Mouse (Mus musculus): ENCODE results near the gene Fibcd1. TPM values are rescaled to one million over a fixed set of nuclear protein-coding genes. Genes with fewer than 3 reads are reported as not detected.

Fibcd1 gene
- polyA plus RNA-seq, 1 experiment = 0.06 TPM

GRCm38 (mm10) chr2:31822524-31823371 lies 23.1 kb downstream of the Fibcd1 start:
- Histone ChIP-seq H3K4me1 (ENCODE audit: control insufficient read depth, insufficient read depth, low read length) (peaks cover 7% of the 10 kb centered on the region), H3K4me3 (replicated peaks; ENCODE audit: extremely low read depth, low read depth, low read length) (no peak overlapping the region)
- TF ChIP-seq POLR2A (IDR thresholded peaks at IDR 0.05; ENCODE audit: borderline replicate concordance, extremely low read depth, low read depth, low read length) (no peak), CTCF (IDR thresholded peaks at IDR 0.05; ENCODE audit: insufficient read depth, low read length) (no peak)
- 19% methylated on average over 39 of the region's 39 CpGs for WGBS
- DNase-seq = no peak

- 12% methylated on average over 5 of the region's 5 CpGs for WGBS
- DNase-seq = peak; percentile 35
- TF ChIP-seq POLR2A (IDR thresholded peaks at IDR 0.05; ENCODE audit: borderline replicate concordance, extremely low read depth, low read depth, low read length) (no peak), CTCF (IDR thresholded peaks at IDR 0.05; ENCODE audit: insufficient read depth, low read length) (peak; percentile 56)
- Histone ChIP-seq H3K4me3 (replicated peaks; ENCODE audit: extremely low read depth, low read depth, low read length) (no peak overlapping the region), H3K4me1 (ENCODE audit: control insufficient read depth, insufficient read depth, low read length) (no peaks in the 10 kb centered on the region)
Measured at GRCm38 (mm10) chr2:31815367-31815766, 30.4 kb downstream of the Fibcd1 start.

GRCm38 (mm10) chr2:31814699-31815098 lies 31.1 kb downstream of the Fibcd1 start:
- Histone ChIP-seq H3K4me3 (replicated peaks; ENCODE audit: extremely low read depth, low read depth, low read length) (no peak overlapping the region), H3K4me1 (ENCODE audit: control insufficient read depth, insufficient read depth, low read length) (no peaks in the 10 kb centered on the region)
- 52% methylated on average over 7 of the region's 7 CpGs for WGBS
- no peak for DNase-seq
- TF ChIP-seq POLR2A (IDR thresholded peaks at IDR 0.05; ENCODE audit: borderline replicate concordance, extremely low read depth, low read depth, low read length) (no peak), CTCF (IDR thresholded peaks at IDR 0.05; ENCODE audit: insufficient read depth, low read length) (no peak)

- 90% methylated on average over 4 of the region's 4 CpGs for WGBS
- no peak for DNase-seq
- Histone ChIP-seq H3K4me3 (replicated peaks; ENCODE audit: extremely low read depth, low read depth, low read length) (no peak overlapping the region), H3K4me1 (ENCODE audit: control insufficient read depth, insufficient read depth, low read length) (no peaks in the 10 kb centered on the region)
- TF ChIP-seq CTCF (IDR thresholded peaks at IDR 0.05; ENCODE audit: insufficient read depth, low read length) (no peak), POLR2A (IDR thresholded peaks at IDR 0.05; ENCODE audit: borderline replicate concordance, extremely low read depth, low read depth, low read length) (no peak)
Measured at GRCm38 (mm10) chr2:31813641-31814040, 32.2 kb downstream of the Fibcd1 start.

GRCm38 (mm10) chr2:31811086-31811958 lies 34.5 kb downstream of the Fibcd1 start:
- Histone ChIP-seq H3K4me3 (replicated peaks; ENCODE audit: extremely low read depth, low read depth, low read length) (no peak overlapping the region), H3K4me1 (ENCODE audit: control insufficient read depth, insufficient read depth, low read length) (no peaks in the 10 kb centered on the region)
- DNase-seq = no peak
- TF ChIP-seq CTCF (IDR thresholded peaks at IDR 0.05; ENCODE audit: insufficient read depth, low read length) (no peak), POLR2A (IDR thresholded peaks at IDR 0.05; ENCODE audit: borderline replicate concordance, extremely low read depth, low read depth, low read length) (no peak)
- WGBS = 72% methylated on average over 14 of the region's 14 CpGs

- no peaks in the 10 kb centered on the region for H3K4me1 ChIP-seq (ENCODE audit: control insufficient read depth, insufficient read depth, low read length)
- TF ChIP-seq POLR2A (IDR thresholded peaks at IDR 0.05; ENCODE audit: borderline replicate concordance, extremely low read depth, low read depth, low read length) = no peak
- TF ChIP-seq CTCF (IDR thresholded peaks at IDR 0.05; ENCODE audit: insufficient read depth, low read length) = no peak
- no peak for DNase-seq
- WGBS = 33% methylated on average over 12 of the region's 12 CpGs
- H3K4me3 ChIP-seq (replicated peaks; ENCODE audit: extremely low read depth, low read depth, low read length) = no peak within 1 kb of the TSS
Measured at GRCm38 (mm10) chr2:31810444-31810843, 35.4 kb downstream of the Fibcd1 start, which contains the start of gene Qrfp. Qrfp (minus strand) TSS chr2:31810580.

GRCm38 (mm10) chr2:31809358-31809740 lies 36.5 kb downstream of the Fibcd1 start:
- WGBS = 20% methylated on average over 2 of the region's 2 CpGs
- Histone ChIP-seq H3K4me1 (ENCODE audit: control insufficient read depth, insufficient read depth, low read length) (no peaks in the 10 kb centered on the region), H3K4me3 (replicated peaks; ENCODE audit: extremely low read depth, low read depth, low read length) (no peak overlapping the region)
- no peak for DNase-seq
- TF ChIP-seq CTCF (IDR thresholded peaks at IDR 0.05; ENCODE audit: insufficient read depth, low read length) = no peak
- TF ChIP-seq POLR2A (IDR thresholded peaks at IDR 0.05; ENCODE audit: borderline replicate concordance, extremely low read depth, low read depth, low read length) = no peak

- no peaks in the 10 kb centered on the region for H3K4me1 ChIP-seq (ENCODE audit: control insufficient read depth, insufficient read depth, low read length)
- TF ChIP-seq CTCF (IDR thresholded peaks at IDR 0.05; ENCODE audit: insufficient read depth, low read length) (no peak), POLR2A (IDR thresholded peaks at IDR 0.05; ENCODE audit: borderline replicate concordance, extremely low read depth, low read depth, low read length) (no peak)
- WGBS = 53% methylated on average over 28 of the region's 28 CpGs
- DNase-seq = no peak
- no peak overlapping the region for H3K4me3 ChIP-seq (replicated peaks; ENCODE audit: extremely low read depth, low read depth, low read length)
Measured at GRCm38 (mm10) chr2:31808410-31809357, 37.1 kb downstream of the Fibcd1 start.

Data from lung, adult 2 months (tissue).